Mouse (Mus musculus): ENCODE results near the gene 1110059E24Rik.

DNA sequence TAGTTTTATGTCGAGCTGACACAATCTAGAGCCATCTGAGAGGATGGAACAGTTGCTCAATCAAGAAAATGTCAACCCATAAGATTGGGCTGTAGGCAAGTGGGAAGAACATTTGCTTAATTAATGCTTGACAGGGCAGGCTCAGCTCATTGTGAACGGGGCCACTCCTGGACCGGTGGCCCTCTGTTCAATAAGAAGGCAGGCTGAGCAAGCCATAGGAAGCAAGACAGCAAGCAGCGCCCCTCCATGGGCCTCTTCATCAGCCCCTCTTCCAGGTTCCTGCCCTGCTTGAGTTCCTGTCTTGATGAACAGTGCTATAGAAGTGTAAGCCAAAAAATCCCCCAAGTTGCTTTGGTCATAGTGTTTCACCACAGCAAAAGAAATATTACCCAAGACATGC, 65.2 kb downstream of the 1110059E24Rik start:
- TF ChIP-seq CTCF (IDR thresholded peaks at IDR 0.05; ENCODE audit: control insufficient read depth, insufficient read depth, insufficient replicate concordance, low read depth, low read length) = no peak
- TF ChIP-seq POLR2A (IDR thresholded peaks at IDR 0.05; ENCODE audit: control insufficient read depth, low read depth, low read length) = no peak
